Mouse (Mus musculus): ENCODE measurements around the gene Ddx19b. TPM values are rescaled to one million over a fixed set of nuclear protein-coding genes. Genes with fewer than 3 reads are reported as not detected.
A peak's percentile ranks its signal among the peaks of the same experiment; 100 is the strongest.
"Not testable (repeated sequence)": the region's sequence is repeated elsewhere in the genome, so short reads cannot be mapped to it uniquely, and the experiment has no call there.

Gene Ddx19b
- total RNA-seq (2015; ENCODE audit: low replicate concordance) = 0.72 and 1.7 TPM in 2 replicates
- 1.8 and 4.6 TPM in 2 replicates for total RNA-seq (2017; ENCODE audit: low replicate concordance)

GRCm38 (mm10) chr8:111031572-111031971, at the start of gene Ddx19b:
TSS of gene Ddx19b (minus strand) at chr8:111031751.
- ATAC-seq (replicated peaks; ENCODE audit: low FRiP score, poor library complexity, severe bottlenecking) = no peak

DNA sequence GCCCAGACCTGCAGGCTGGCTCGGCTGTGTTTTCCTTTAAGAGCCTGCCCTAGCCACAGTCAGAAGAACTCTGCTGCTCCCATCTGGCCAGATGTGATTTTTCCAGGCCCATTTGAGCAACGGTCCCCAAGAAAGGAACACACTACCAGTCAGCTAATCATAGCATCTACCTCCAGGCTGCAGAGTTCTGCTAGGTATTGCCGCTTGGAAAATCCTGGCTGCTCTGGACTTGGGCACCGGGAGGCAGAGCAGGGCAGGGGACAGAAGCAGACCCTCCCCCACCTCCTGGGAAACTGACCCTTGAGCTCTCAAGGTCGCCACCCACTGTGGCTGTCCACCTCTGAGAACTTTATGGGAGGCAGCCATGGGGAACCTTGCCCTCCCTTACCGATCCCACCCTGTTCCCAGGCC, 48.3 kb upstream of the Ddx19b start:
- no peak for ATAC-seq (replicated peaks; ENCODE audit: low FRiP score, poor library complexity, severe bottlenecking)

GRCm38 (mm10) chr8:111079461-111079860, 47.9 kb upstream of the Ddx19b start:
- ATAC-seq (replicated peaks; ENCODE audit: low FRiP score, poor library complexity, severe bottlenecking) = no peak

DNA sequence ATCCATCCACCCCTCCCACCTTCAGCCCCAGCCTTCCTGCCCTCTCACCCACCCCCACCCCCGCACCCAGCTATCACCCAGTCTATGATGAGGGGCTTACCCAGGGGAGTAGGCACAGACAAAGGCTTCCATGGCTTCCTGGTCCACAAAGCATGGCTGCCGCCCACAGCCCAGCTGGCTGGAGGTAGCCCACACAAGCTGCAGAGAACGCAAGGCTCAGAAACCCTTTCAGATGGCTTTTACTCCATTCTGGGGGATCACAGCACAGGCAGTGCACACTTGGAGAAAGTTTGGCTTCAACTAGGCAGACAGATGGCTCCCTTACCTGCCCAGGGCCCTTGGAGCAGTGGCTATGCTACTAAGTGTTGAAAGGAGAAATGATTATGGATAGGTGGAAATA, 44.4 kb upstream of the Ddx19b start:
- ATAC-seq (replicated peaks; ENCODE audit: low FRiP score, poor library complexity, severe bottlenecking) = no peak

- ATAC-seq (replicated peaks; ENCODE audit: low FRiP score, poor library complexity, severe bottlenecking) = not testable (repeated sequence)
Observed at GRCm38 (mm10) chr8:111068660-111069059, 37.1 kb upstream of the Ddx19b start.

GRCm38 (mm10) chr8:111067439-111067838, 35.9 kb upstream of the Ddx19b start:
- peak; percentile 57; the same call in 1 of the 2 replicates for ATAC-seq (replicated peaks; ENCODE audit: low FRiP score, poor library complexity, severe bottlenecking)

DNA sequence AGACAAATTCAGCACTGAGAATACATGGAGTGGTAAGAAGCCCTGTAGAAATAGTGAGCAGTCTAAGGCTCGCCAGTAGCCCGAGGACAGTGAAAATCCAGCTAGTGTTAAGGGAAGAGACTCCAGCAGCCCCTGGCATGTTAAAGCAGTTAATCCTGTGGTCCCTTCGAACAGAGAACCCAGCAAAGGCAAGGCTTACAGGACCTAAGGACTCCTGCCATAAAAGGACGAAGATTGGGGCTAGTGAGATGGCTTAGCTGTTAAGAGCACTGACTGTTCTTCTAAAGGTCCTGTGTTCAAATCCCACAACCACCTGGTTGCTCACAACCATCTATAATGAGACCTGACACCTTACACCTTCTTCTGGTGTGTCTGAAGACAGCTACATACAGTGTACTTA, 34.8 kb upstream of the Ddx19b start:
- no peak for ATAC-seq (replicated peaks; ENCODE audit: low FRiP score, poor library complexity, severe bottlenecking)

GRCm38 (mm10) chr8:111062893-111063292, 31.3 kb upstream of the Ddx19b start:
- no peak for ATAC-seq (replicated peaks; ENCODE audit: low FRiP score, poor library complexity, severe bottlenecking)

GRCm38 (mm10) chr8:111062072-111062757, 30.7 kb upstream of the Ddx19b start:
- ATAC-seq (replicated peaks; ENCODE audit: low FRiP score, poor library complexity, severe bottlenecking) = peak; percentile 44; the same call in 1 of the 2 replicates

GRCm38 (mm10) chr8:111061688-111062071, 30.1 kb upstream of the Ddx19b start:
- peak; percentile 13; the same call in 1 of the 2 replicates for ATAC-seq (replicated peaks; ENCODE audit: low FRiP score, poor library complexity, severe bottlenecking)

GRCm38 (mm10) chr8:111058946-111059572, 27.5 kb upstream of the Ddx19b start:
- no peak for ATAC-seq (replicated peaks; ENCODE audit: low FRiP score, poor library complexity, severe bottlenecking)

GRCm38 (mm10) chr8:111056691-111057293, 25.2 kb upstream of the Ddx19b start:
- ATAC-seq (replicated peaks; ENCODE audit: low FRiP score, poor library complexity, severe bottlenecking) = peak; percentile 7; the same call in 1 of the 2 replicates

- peak; percentile 94 for ATAC-seq (replicated peaks; ENCODE audit: low FRiP score, poor library complexity, severe bottlenecking)
Observed at GRCm38 (mm10) chr8:111056158-111056663, 24.7 kb upstream of the Ddx19b start, which contains the start of gene Exosc6. TSS of gene Exosc6 (plus strand) at chr8:111056339.

GRCm38 (mm10) chr8:111055661-111056060, 24.1 kb upstream of the Ddx19b start:
- ATAC-seq (replicated peaks; ENCODE audit: low FRiP score, poor library complexity, severe bottlenecking) = peak; percentile 32

GRCm38 (mm10) chr8:111055031-111055634, 23.6 kb upstream of the Ddx19b start:
- ATAC-seq (replicated peaks; ENCODE audit: low FRiP score, poor library complexity, severe bottlenecking) = no peak

- ATAC-seq (replicated peaks; ENCODE audit: low FRiP score, poor library complexity, severe bottlenecking) = no peak
Observed at GRCm38 (mm10) chr8:111053827-111054518, 22.4 kb upstream of the Ddx19b start.

GRCm38 (mm10) chr8:111049106-111049505, 17.6 kb upstream of the Ddx19b start:
- ATAC-seq (replicated peaks; ENCODE audit: low FRiP score, poor library complexity, severe bottlenecking) = no peak

GRCm38 (mm10) chr8:111048694-111049093, 17.1 kb upstream of the Ddx19b start:
- no peak for ATAC-seq (replicated peaks; ENCODE audit: low FRiP score, poor library complexity, severe bottlenecking)

- ATAC-seq (replicated peaks; ENCODE audit: low FRiP score, poor library complexity, severe bottlenecking) = no peak
Observed at GRCm38 (mm10) chr8:111044003-111044734, 12.6 kb upstream of the Ddx19b start.

All from erythroid progenitor cell, adult 5-6 weeks (primary cell).